Mouse (Mus musculus) liver, adult 2 months (tissue): Measurements from ENCODE around the gene Psmb10.

Experiments
- CTCF ChIP-seq: fragments of 200-500 bp; IDR thresholded peaks from 2 replicates; pipeline ENCODE4 v1.5.1; 2011; ENCODE audit warnings: low read depth, low read length, control low read depth
- POLR2A ChIP-seq: fragments of 200-500 bp; IDR thresholded peaks from 2 replicates; pipeline ENCODE4 v1.6.1; 2011; ENCODE audit warnings: low read length, control low read depth; ENCODE audit not compliant: insufficient read depth; ENCODE audit errors: extremely low read depth

DNA sequence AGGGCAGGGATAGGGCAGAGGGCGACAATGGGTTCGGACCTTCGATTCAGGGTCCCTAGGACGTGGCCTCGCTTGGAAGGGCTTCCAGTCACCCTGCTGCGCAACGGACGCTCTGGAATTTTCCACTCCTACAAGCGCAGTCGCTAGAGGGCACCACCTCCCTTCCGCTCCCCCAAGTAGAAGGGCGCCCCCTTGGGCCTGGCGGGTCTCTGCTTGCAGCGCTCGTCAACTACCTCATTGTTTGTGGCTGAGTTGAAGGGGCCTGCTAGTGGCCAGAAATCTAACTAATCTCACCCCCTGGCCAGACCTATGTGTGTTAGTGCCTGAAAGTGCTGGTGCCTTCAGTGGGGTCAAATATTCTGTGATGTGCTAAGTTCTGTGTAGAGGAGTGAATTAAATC is 41.1 kb upstream of the Psmb10 start, which contains the start of gene Dpep3:
- TF ChIP-seq POLR2A (no peak), CTCF (no peak)
